Mouse (Mus musculus): ENCODE results near the gene Jagn1.

GRCm38 (mm10) chr6:113404649-113405448 lies 37.5 kb upstream of the Jagn1 start:
- TF ChIP-seq CTCF (conservative IDR thresholded peaks at IDR 0.05; ENCODE audit: insufficient read depth, insufficient read length, low read depth, low read length) (no peak), POLR2A (IDR thresholded peaks at IDR 0.05; ENCODE audit: low read depth, low read length) (no peak)

Measured in kidney, adult 2 months (tissue).